Mouse (Mus musculus): ENCODE results near the gene Atox1.

The Atox1 gene

GRCm38 (mm10) chr11:55461019-55461645, at the start of gene Atox1:
Gene Atox1 (minus strand): TSS chr11:55461239.
- in situ Hi-C loops (cut with MboI; ENCODE audit: low pct_unique_long_range_greater_than_20kb in 1 of 2, low sequenced_read_pairs in 2 of 2, unreplicated experiment in 1 of 2), result no loop called here

- in situ Hi-C loops (cut with MboI; ENCODE audit: low pct_unique_long_range_greater_than_20kb in 1 of 2, low sequenced_read_pairs in 2 of 2, unreplicated experiment in 1 of 2), result no loop called here
These were observed 44.4 kb upstream of the Atox1 start for GRCm38 (mm10) chr11:55505485-55505884.

GRCm38 (mm10) chr11:55502886-55503285, 41.8 kb upstream of the Atox1 start:
- in situ Hi-C loops (cut with MboI; ENCODE audit: low pct_unique_long_range_greater_than_20kb in 1 of 2, low sequenced_read_pairs in 2 of 2, unreplicated experiment in 1 of 2), result no loop called here

- in situ Hi-C loops (cut with MboI; ENCODE audit: low pct_unique_long_range_greater_than_20kb in 1 of 2, low sequenced_read_pairs in 2 of 2, unreplicated experiment in 1 of 2), result no loop called here
These were observed 41.0 kb upstream of the Atox1 start for GRCm38 (mm10) chr11:55501955-55502531.

- in situ Hi-C loops (cut with MboI; ENCODE audit: low pct_unique_long_range_greater_than_20kb in 1 of 2, low sequenced_read_pairs in 2 of 2, unreplicated experiment in 1 of 2), result no loop called here
These were observed 36.8 kb upstream of the Atox1 start for GRCm38 (mm10) chr11:55497885-55498284.

- in situ Hi-C loops (cut with MboI; ENCODE audit: low pct_unique_long_range_greater_than_20kb in 1 of 2, low sequenced_read_pairs in 2 of 2, unreplicated experiment in 1 of 2), result no loop called here
These were observed 35.1 kb upstream of the Atox1 start for GRCm38 (mm10) chr11:55496158-55496557.

- in situ Hi-C loops (cut with MboI; ENCODE audit: low pct_unique_long_range_greater_than_20kb in 1 of 2, low sequenced_read_pairs in 2 of 2, unreplicated experiment in 1 of 2), result no loop called here
These were observed 24.4 kb upstream of the Atox1 start for GRCm38 (mm10) chr11:55485443-55485842.

- in situ Hi-C loops (cut with MboI; ENCODE audit: low pct_unique_long_range_greater_than_20kb in 1 of 2, low sequenced_read_pairs in 2 of 2, unreplicated experiment in 1 of 2), result no loop called here
These were observed 12.2 kb upstream of the Atox1 start for GRCm38 (mm10) chr11:55473219-55473618.

GRCm38 (mm10) chr11:55471467-55471866, 10.4 kb upstream of the Atox1 start:
- in situ Hi-C loops (cut with MboI; ENCODE audit: low pct_unique_long_range_greater_than_20kb in 1 of 2, low sequenced_read_pairs in 2 of 2, unreplicated experiment in 1 of 2), result no loop called here

GRCm38 (mm10) chr11:55470761-55471160, 9.7 kb upstream of the Atox1 start:
- in situ Hi-C loops (cut with MboI; ENCODE audit: low pct_unique_long_range_greater_than_20kb in 1 of 2, low sequenced_read_pairs in 2 of 2, unreplicated experiment in 1 of 2), result no loop called here

GRCm38 (mm10) chr11:55469923-55470691, 9.1 kb upstream of the Atox1 start:
- in situ Hi-C loops (cut with MboI; ENCODE audit: low pct_unique_long_range_greater_than_20kb in 1 of 2, low sequenced_read_pairs in 2 of 2, unreplicated experiment in 1 of 2), result no loop called here

- in situ Hi-C loops (cut with MboI; ENCODE audit: low pct_unique_long_range_greater_than_20kb in 1 of 2, low sequenced_read_pairs in 2 of 2, unreplicated experiment in 1 of 2), result no loop called here
These were observed 8.2 kb upstream of the Atox1 start, which contains the start of gene G3bp1 for GRCm38 (mm10) chr11:55469048-55469843. Gene G3bp1 (plus strand): TSS chr11:55469685.

- in situ Hi-C loops (cut with MboI; ENCODE audit: low pct_unique_long_range_greater_than_20kb in 1 of 2, low sequenced_read_pairs in 2 of 2, unreplicated experiment in 1 of 2), result no loop called here
These were observed 7.6 kb upstream of the Atox1 start for GRCm38 (mm10) chr11:55468611-55469047.

GRCm38 (mm10) chr11:55468012-55468411, 7.0 kb upstream of the Atox1 start:
- in situ Hi-C loops (cut with MboI; ENCODE audit: low pct_unique_long_range_greater_than_20kb in 1 of 2, low sequenced_read_pairs in 2 of 2, unreplicated experiment in 1 of 2), result no loop called here

- in situ Hi-C loops (cut with MboI; ENCODE audit: low pct_unique_long_range_greater_than_20kb in 1 of 2, low sequenced_read_pairs in 2 of 2, unreplicated experiment in 1 of 2), result no loop called here
These were observed 4.1 kb upstream of the Atox1 start for GRCm38 (mm10) chr11:55465177-55465576.

- in situ Hi-C loops (cut with MboI; ENCODE audit: low pct_unique_long_range_greater_than_20kb in 1 of 2, low sequenced_read_pairs in 2 of 2, unreplicated experiment in 1 of 2), result no loop called here
These were observed 3.7 kb upstream of the Atox1 start for GRCm38 (mm10) chr11:55464707-55465106.

- in situ Hi-C loops (cut with MboI; ENCODE audit: low pct_unique_long_range_greater_than_20kb in 1 of 2, low sequenced_read_pairs in 2 of 2, unreplicated experiment in 1 of 2), result no loop called here
These were observed 1.1 kb upstream of the Atox1 start for GRCm38 (mm10) chr11:55462149-55462548.

GRCm38 (mm10) chr11:55460559-55461018, 450 bp downstream of the Atox1 start:
- in situ Hi-C loops (cut with MboI; ENCODE audit: low pct_unique_long_range_greater_than_20kb in 1 of 2, low sequenced_read_pairs in 2 of 2, unreplicated experiment in 1 of 2), result no loop called here

All from mouse embryonic stem cell (cell line).